13 mouse cellular contexts compared by ENCODE assay signal in the genomic region with DNA sequence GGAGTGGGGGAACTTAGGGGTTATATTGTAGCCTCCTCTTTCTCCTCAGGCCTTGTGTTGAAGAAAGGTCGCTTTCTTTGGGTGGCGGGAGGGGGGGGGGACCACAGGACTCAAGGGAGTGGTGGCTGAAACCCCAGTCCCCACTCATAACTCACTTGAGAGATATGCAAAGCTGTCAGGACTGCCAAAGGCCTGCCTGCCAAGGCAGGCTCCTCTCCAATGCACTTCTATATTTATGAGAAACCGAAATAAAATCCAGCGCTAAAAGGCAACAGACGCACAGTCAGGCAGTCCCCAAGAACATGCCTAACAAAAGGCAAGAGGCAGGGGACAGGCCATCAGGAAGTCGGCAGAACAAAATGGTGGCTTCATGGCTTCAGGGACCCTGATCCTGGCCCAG.
DNase-seq lines count a peak whose midpoint lies in the region; ATAC-seq and TF ChIP-seq lines count a peak whose summit lies in the region.
"Had no signal": no experiment of that assay in that cellular context is flagged by ENCODE, and none has a peak within 500 bp of the region (broad histone marks: within the 10 kb centered on the region; RNA-seq: fewer than 3 reads in every experiment).

No protein-coding gene starts in this region.

- no peak for TF ChIP-seq CTCF in stomach, postnatal 0 days (IDR thresholded peaks at IDR 0.05; ENCODE audit: low read depth)
- no peak for TF ChIP-seq CTCF in small intestine, adult 2 months (IDR thresholded peaks at IDR 0.05; ENCODE audit: extremely low read depth, insufficient read length, insufficient replicate concordance, low read depth, low read length)

- no peak for TF ChIP-seq EP300 in stomach, postnatal 0 days (optimal IDR thresholded peaks at IDR 0.05)

- no peaks in the 10 kb centered on the region for H3K36me3 ChIP-seq in stomach, embryonic 16.5 days (ENCODE audit: control insufficient read depth, insufficient read depth, low read length)
- H3K36me3 ChIP-seq in stomach, postnatal 0 days (ENCODE audit: control insufficient read depth, insufficient read depth, low read length), result no peaks in the 10 kb centered on the region
- H3K36me3 ChIP-seq in small intestine, adult 2 months (ENCODE audit: control insufficient read depth, insufficient read depth, low read length), result no peaks in the 10 kb centered on the region
- H3K36me3 ChIP-seq: hindbrain, embryonic 15.5 days had no signal

- H3K4me3 ChIP-seq in stomach, embryonic 16.5 days (replicated peaks; ENCODE audit: low read length), result no peak overlapping the region
- no peak overlapping the region for H3K4me3 ChIP-seq in stomach, postnatal 0 days (ENCODE audit: low read depth, low read length)
- no peak overlapping the region for H3K4me3 ChIP-seq in small intestine, adult 2 months (ENCODE audit: low read depth, low read length)
- H3K4me3 ChIP-seq: forebrain, embryonic 13.5 days; hindbrain, embryonic 15.5 days had no signal

- TF ChIP-seq POLR2A in small intestine, adult 2 months (IDR thresholded peaks at IDR 0.05; ENCODE audit: low read depth, low read length), result no peak

- 82% methylated on average over 6 of the region's 6 CpGs for WGBS in stomach, embryonic 16.5 days
- 64% methylated on average over 6 of the region's 6 CpGs for WGBS in stomach, postnatal 0 days
- 78% methylated on average over 6 of the region's 6 CpGs for WGBS in small intestine, adult 2 months

- DNase-seq in frontal cortex, adult 2 months (ENCODE audit: extremely low spot score in 1 of 2, low spot score in 1 of 2), result peak; percentile 7 to 19
- DNase-seq in frontal cortex, postnatal 10 days (ENCODE audit: low spot score in 2 of 2), result no peak
- peak; percentile 33 for DNase-seq in kidney, postnatal 10 days
- no peak for DNase-seq in kidney, adult 11 months
- no peak for DNase-seq in stomach, postnatal 0 days (ENCODE audit: low spot score)
- no peak for DNase-seq in MN1 (ENCODE audit: low spot score)
- DNase-seq: adrenal gland, adult 2 months; cerebellum, adult 18-20 months; lung, embryonic 14.5 days had no signal

- H3K9ac ChIP-seq in stomach, embryonic 16.5 days (ENCODE audit: low read length), result no peak overlapping the region
- no peak overlapping the region for H3K9ac ChIP-seq in stomach, postnatal 0 days (ENCODE audit: low read length)
- H3K9ac ChIP-seq: forebrain, embryonic 13.5 days; hindbrain, embryonic 15.5 days; lung, embryonic 14.5 days had no signal

- ATAC-seq in stomach, embryonic 16.5 days (ENCODE audit: insufficient read depth, low FRiP score), result peak; percentile 54; the same call in 1 of the 2 replicates
- no peak for ATAC-seq in stomach, postnatal 0 days (ENCODE audit: low FRiP score, low TSS enrichment)
- ATAC-seq: forebrain, embryonic 13.5 days had no signal

- no peak overlapping the region for H3K27ac ChIP-seq in stomach, embryonic 16.5 days (ENCODE audit: low read length)
- no peak overlapping the region for H3K27ac ChIP-seq in stomach, postnatal 0 days (replicated peaks)
- peak overlapping the region; percentile 60 for H3K27ac ChIP-seq in small intestine, adult 2 months (ENCODE audit: insufficient read depth, low read depth, low read length)
- H3K27ac ChIP-seq: forebrain, embryonic 13.5 days; hindbrain, embryonic 15.5 days had no signal

- H3K9me3 ChIP-seq in stomach, embryonic 16.5 days (replicated peaks; ENCODE audit: control insufficient read depth, low read length), result no peaks in the 10 kb centered on the region; the same call in 1 of the 2 replicates
- H3K9me3 ChIP-seq in stomach, postnatal 0 days (ENCODE audit: control insufficient read depth, low read length), result no peaks in the 10 kb centered on the region
- H3K9me3 ChIP-seq: forebrain, embryonic 13.5 days; hindbrain, embryonic 15.5 days had no signal

- H3K4me2 ChIP-seq in stomach, embryonic 16.5 days (ENCODE audit: low read depth, low read length), result no peak overlapping the region
- no peak overlapping the region for H3K4me2 ChIP-seq in stomach, postnatal 0 days (replicated peaks; ENCODE audit: low read depth)
- H3K4me2 ChIP-seq: forebrain, embryonic 13.5 days; hindbrain, embryonic 15.5 days; lung, embryonic 14.5 days had no signal

- no peaks in the 10 kb centered on the region for H3K27me3 ChIP-seq in stomach, embryonic 16.5 days (ENCODE audit: control insufficient read depth, insufficient read depth, low read length)
- no peaks in the 10 kb centered on the region for H3K27me3 ChIP-seq in stomach, postnatal 0 days (ENCODE audit: control insufficient read depth, insufficient read depth, low read length)
- no peaks in the 10 kb centered on the region for H3K27me3 ChIP-seq in small intestine, adult 2 months (ENCODE audit: control insufficient read depth, insufficient read depth, low read length)
- H3K27me3 ChIP-seq: forebrain, embryonic 13.5 days; hindbrain, embryonic 15.5 days had no signal

- peaks cover 15% of the 10 kb centered on the region for H3K4me1 ChIP-seq in stomach, embryonic 16.5 days (ENCODE audit: control insufficient read depth, insufficient read depth, low read length)
- H3K4me1 ChIP-seq in stomach, postnatal 0 days (replicated peaks; ENCODE audit: control insufficient read depth, insufficient read depth), result no peaks in the 10 kb centered on the region
- H3K4me1 ChIP-seq in small intestine, adult 2 months (ENCODE audit: control insufficient read depth, insufficient read depth, insufficient read length, low read length), result no peaks in the 10 kb centered on the region
- H3K4me1 ChIP-seq: forebrain, embryonic 13.5 days; hindbrain, embryonic 15.5 days had no signal

Comparison
In these comparisons a context has a peak if more than half of its experiments do, and no peak if none do; other contexts are left out.
1. DNase-seq: peak in frontal cortex, adult 2 months (2 of 2) and kidney, postnatal 10 days (single experiment); none in frontal cortex, postnatal 10 days (0 of 2), kidney, adult 11 months (single experiment), stomach, postnatal 0 days (single experiment) and MN1 (single experiment).